Mouse (Mus musculus): Measurements from ENCODE around the gene Cdk19.

The Cdk19 gene

GRCm38 (mm10) chr10:40437117-40437516 lies 97.8 kb downstream of the Cdk19 start:
- DNase-seq (ENCODE audit: extremely low read depth, low read depth), result peak; percentile 19

GRCm38 (mm10) chr10:40440740-40441139 lies 101.4 kb downstream of the Cdk19 start:
- DNase-seq (ENCODE audit: extremely low read depth, low read depth), result no peak

GRCm38 (mm10) chr10:40442076-40442475 lies 102.7 kb downstream of the Cdk19 start:
- DNase-seq (ENCODE audit: extremely low read depth, low read depth), result no peak

GRCm38 (mm10) chr10:40443371-40443770 lies 104.0 kb downstream of the Cdk19 start:
- no peak for DNase-seq (ENCODE audit: extremely low read depth, low read depth)

- no peak for DNase-seq (ENCODE audit: extremely low read depth, low read depth)
Observed at GRCm38 (mm10) chr10:40443806-40444357, 104.5 kb downstream of the Cdk19 start.

- DNase-seq (ENCODE audit: extremely low read depth, low read depth), result no peak
Observed at GRCm38 (mm10) chr10:40444586-40444985, 105.2 kb downstream of the Cdk19 start.

- DNase-seq (ENCODE audit: extremely low read depth, low read depth), result no peak
Observed at GRCm38 (mm10) chr10:40446088-40446604, 106.8 kb downstream of the Cdk19 start.

GRCm38 (mm10) chr10:40446630-40447029 lies 107.3 kb downstream of the Cdk19 start:
- DNase-seq (ENCODE audit: extremely low read depth, low read depth), result no peak

- no peak for DNase-seq (ENCODE audit: extremely low read depth, low read depth)
Observed at GRCm38 (mm10) chr10:40447295-40447694, 107.9 kb downstream of the Cdk19 start.

- DNase-seq (ENCODE audit: extremely low read depth, low read depth), result no peak
Observed at GRCm38 (mm10) chr10:40447921-40448320, 108.6 kb downstream of the Cdk19 start.

- DNase-seq (ENCODE audit: extremely low read depth, low read depth), result no peak
Observed at GRCm38 (mm10) chr10:40448444-40448843, 109.1 kb downstream of the Cdk19 start.

GRCm38 (mm10) chr10:40449571-40449970 lies 110.2 kb downstream of the Cdk19 start:
- DNase-seq (ENCODE audit: extremely low read depth, low read depth), result no peak

- DNase-seq (ENCODE audit: extremely low read depth, low read depth), result no peak
Observed at GRCm38 (mm10) chr10:40450171-40450570, 110.8 kb downstream of the Cdk19 start.

- no peak for DNase-seq (ENCODE audit: extremely low read depth, low read depth)
Observed at GRCm38 (mm10) chr10:40457116-40457515, 117.8 kb downstream of the Cdk19 start.

GRCm38 (mm10) chr10:40459141-40459540 lies 119.8 kb downstream of the Cdk19 start:
- DNase-seq (ENCODE audit: extremely low read depth, low read depth), result no peak

- no peak for DNase-seq (ENCODE audit: extremely low read depth, low read depth)
Observed at GRCm38 (mm10) chr10:40461362-40461761, 122.0 kb downstream of the Cdk19 start.

- no peak for DNase-seq (ENCODE audit: extremely low read depth, low read depth)
Observed at GRCm38 (mm10) chr10:40462257-40462656, 122.9 kb downstream of the Cdk19 start.

- no peak for DNase-seq (ENCODE audit: extremely low read depth, low read depth)
Observed at GRCm38 (mm10) chr10:40467174-40467911, 128.0 kb downstream of the Cdk19 start.

GRCm38 (mm10) chr10:40467912-40468254 lies 128.5 kb downstream of the Cdk19 start:
- DNase-seq (ENCODE audit: extremely low read depth, low read depth), result no peak

- no peak for DNase-seq (ENCODE audit: extremely low read depth, low read depth)
Observed at GRCm38 (mm10) chr10:40469145-40469544, 129.8 kb downstream of the Cdk19 start.

GRCm38 (mm10) chr10:40476535-40477285 lies 137.3 kb downstream of the Cdk19 start:
- DNase-seq (ENCODE audit: extremely low read depth, low read depth), result peak; percentile 98

- DNase-seq (ENCODE audit: extremely low read depth, low read depth), result no peak
Observed at GRCm38 (mm10) chr10:40477426-40478075, 138.2 kb downstream of the Cdk19 start.
